Mouse (Mus musculus): ENCODE data around the gene Wdr93.

GRCm38 (mm10) chr7:79756334-79756733 is 13.4 kb downstream of the Wdr93 start:
- TF ChIP-seq ZC3H11A (IDR thresholded peaks at IDR 0.05; ENCODE audit: borderline replicate concordance, low read depth, low read length) (no peak), ZNF384 (IDR thresholded peaks at IDR 0.05; ENCODE audit: low read depth, low read length) (no peak), CHD2 (IDR thresholded peaks at IDR 0.05; ENCODE audit: low read depth, low read length) (no peak), HCFC1 (IDR thresholded peaks at IDR 0.05; ENCODE audit: borderline replicate concordance, insufficient read depth, low read length) (no peak)

Measured in ES-E14 (cell line).